Mouse (Mus musculus): Measurements from ENCODE around the gene Mdm2. TPM values are rescaled to one million over a fixed set of nuclear protein-coding genes. Genes with fewer than 3 reads are reported as not detected.

Mdm2 gene
- polyA plus RNA-seq, 1 experiment from 2014 or later = 67.5 TPM

- Histone ChIP-seq H3K27ac (no peak overlapping the region), H3K9ac (replicated peaks) (no peak overlapping the region), H3K36me3 (peaks cover 84% of the 10 kb centered on the region), H3K9me3 (no peaks in the 10 kb centered on the region), H3K4me3 (replicated peaks) (no peak overlapping the region), H3K4me1 (replicated peaks) (no peaks in the 10 kb centered on the region), H3K27me3 (no peaks in the 10 kb centered on the region), H3K4me2 (replicated peaks) (no peak overlapping the region)
- WGBS = 96% methylated on average over 8 of the region's 8 CpGs
- no peak for ATAC-seq
Observed at GRCm38 (mm10) chr10:117753711-117754608, 43.4 kb upstream of the Mdm2 start.

GRCm38 (mm10) chr10:117752851-117753647 lies 42.5 kb upstream of the Mdm2 start:
- H3K36me3 ChIP-seq = peaks cover 80% of the 10 kb centered on the region
- ATAC-seq = no peak
- H3K9ac ChIP-seq (replicated peaks) = no peak overlapping the region
- H3K4me3 ChIP-seq (replicated peaks) = no peak overlapping the region
- H3K4me1 ChIP-seq (replicated peaks) = no peaks in the 10 kb centered on the region
- no peak overlapping the region for H3K4me2 ChIP-seq (replicated peaks)
- H3K9me3 ChIP-seq = no peaks in the 10 kb centered on the region
- no peak overlapping the region for H3K27ac ChIP-seq
- H3K27me3 ChIP-seq = no peaks in the 10 kb centered on the region
- 98% methylated on average over 5 of the region's 5 CpGs for WGBS

DNA sequence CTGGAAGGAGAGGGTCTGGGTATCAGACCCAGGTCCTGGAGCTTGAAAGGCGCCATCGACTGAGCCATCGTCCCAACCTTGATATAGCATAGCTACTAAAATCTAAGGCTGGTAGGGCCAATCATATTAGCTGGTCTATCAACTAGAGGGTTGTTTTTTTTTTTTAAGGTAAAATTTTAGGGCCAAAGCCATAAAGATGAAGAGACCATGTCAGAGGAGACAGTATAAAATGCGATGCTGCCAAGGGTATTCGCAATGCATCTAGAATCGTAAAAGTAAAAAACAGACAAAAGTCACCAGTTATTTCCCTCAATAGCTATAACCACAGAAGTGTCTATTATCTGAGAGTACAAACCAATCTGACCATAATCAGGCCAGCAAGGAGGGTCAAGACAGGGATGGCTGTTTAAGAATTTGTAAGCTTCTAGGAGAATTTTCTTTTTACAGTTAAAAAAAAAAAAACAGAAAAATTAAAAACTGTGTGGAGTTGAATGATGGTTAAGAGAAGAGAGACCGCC lies 41.8 kb upstream of the Mdm2 start:
- H3K4me2 ChIP-seq (replicated peaks) = no peak overlapping the region
- H3K27ac ChIP-seq = no peak overlapping the region
- H3K4me1 ChIP-seq (replicated peaks) = no peaks in the 10 kb centered on the region
- no peak overlapping the region for H3K4me3 ChIP-seq (replicated peaks)
- peaks cover 73% of the 10 kb centered on the region for H3K36me3 ChIP-seq
- no peaks in the 10 kb centered on the region for H3K9me3 ChIP-seq
- no peaks in the 10 kb centered on the region for H3K27me3 ChIP-seq
- no peak overlapping the region for H3K9ac ChIP-seq (replicated peaks)
- 96% methylated on average over 7 of the region's 7 CpGs for WGBS
- ATAC-seq = no peak

DNA sequence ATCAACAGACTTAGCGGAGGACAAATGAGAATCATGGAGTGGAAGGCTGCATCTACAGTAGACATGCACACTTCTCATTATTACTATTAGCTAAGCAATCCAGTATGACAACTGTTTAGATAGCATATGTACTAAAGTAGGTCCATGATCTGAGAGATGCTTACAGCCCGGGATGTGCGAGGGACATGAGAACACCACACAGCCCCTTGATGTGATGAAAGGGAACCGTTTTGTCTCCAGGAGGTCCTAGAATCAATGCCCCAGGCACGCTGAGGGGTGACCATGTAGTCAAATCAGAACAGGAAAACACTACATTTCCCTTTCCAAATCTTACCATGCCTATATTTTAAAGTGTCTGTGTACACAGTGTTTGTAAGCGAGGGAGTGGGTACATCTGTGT lies 41.2 kb upstream of the Mdm2 start:
- Histone ChIP-seq H3K36me3 (peaks cover 67% of the 10 kb centered on the region), H3K27me3 (no peaks in the 10 kb centered on the region), H3K9ac (replicated peaks) (no peak overlapping the region), H3K4me1 (replicated peaks) (no peaks in the 10 kb centered on the region), H3K9me3 (no peaks in the 10 kb centered on the region), H3K4me3 (replicated peaks) (no peak overlapping the region), H3K4me2 (replicated peaks) (no peak overlapping the region), H3K27ac (no peak overlapping the region)
- no peak for ATAC-seq
- 98% methylated on average over 6 of the region's 6 CpGs for WGBS

DNA sequence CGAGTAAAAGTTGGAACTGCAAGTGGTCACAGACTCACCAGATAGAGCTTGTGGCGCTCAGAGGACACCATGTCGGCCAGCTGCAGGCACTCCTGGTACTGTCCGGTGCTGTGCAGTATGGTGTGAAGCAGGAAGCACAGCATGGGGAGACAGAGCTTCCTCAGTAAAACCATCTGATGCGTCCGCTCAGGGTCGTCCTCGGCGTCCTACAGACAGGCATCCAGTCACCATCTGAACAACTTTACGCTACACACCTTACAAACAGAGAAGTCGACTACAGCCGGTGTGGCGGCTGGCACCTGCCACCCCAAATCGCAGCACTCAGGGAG lies 40.7 kb upstream of the Mdm2 start:
- ATAC-seq = no peak
- Histone ChIP-seq H3K4me1 (replicated peaks) (no peaks in the 10 kb centered on the region), H3K36me3 (peaks cover 62% of the 10 kb centered on the region), H3K9me3 (no peaks in the 10 kb centered on the region), H3K9ac (replicated peaks) (no peak overlapping the region), H3K4me2 (replicated peaks) (no peak overlapping the region), H3K4me3 (replicated peaks) (no peak overlapping the region), H3K27ac (no peak overlapping the region), H3K27me3 (no peaks in the 10 kb centered on the region)
- 96% methylated on average over 14 of the region's 14 CpGs for WGBS

- Histone ChIP-seq H3K36me3 (peaks cover 56% of the 10 kb centered on the region), H3K9me3 (no peaks in the 10 kb centered on the region), H3K4me2 (replicated peaks) (no peak overlapping the region), H3K4me3 (replicated peaks) (no peak overlapping the region), H3K27ac (no peak overlapping the region), H3K9ac (replicated peaks) (no peak overlapping the region), H3K4me1 (replicated peaks) (no peaks in the 10 kb centered on the region), H3K27me3 (no peaks in the 10 kb centered on the region)
- WGBS = 96% methylated on average over 5 of the region's 5 CpGs
- no peak for ATAC-seq
Observed at GRCm38 (mm10) chr10:117750529-117751281, 40.1 kb upstream of the Mdm2 start.

- Histone ChIP-seq H3K4me1 (replicated peaks) (peaks cover 5% of the 10 kb centered on the region), H3K27ac (no peak overlapping the region), H3K9ac (replicated peaks) (no peak overlapping the region), H3K4me2 (replicated peaks) (no peak overlapping the region), H3K27me3 (no peaks in the 10 kb centered on the region), H3K4me3 (replicated peaks) (no peak overlapping the region), H3K36me3 (peaks cover 48% of the 10 kb centered on the region), H3K9me3 (no peaks in the 10 kb centered on the region)
- 92% methylated on average over 14 of the region's 14 CpGs for WGBS
- ATAC-seq = no peak
Observed at GRCm38 (mm10) chr10:117749787-117750343, 39.3 kb upstream of the Mdm2 start.

DNA sequence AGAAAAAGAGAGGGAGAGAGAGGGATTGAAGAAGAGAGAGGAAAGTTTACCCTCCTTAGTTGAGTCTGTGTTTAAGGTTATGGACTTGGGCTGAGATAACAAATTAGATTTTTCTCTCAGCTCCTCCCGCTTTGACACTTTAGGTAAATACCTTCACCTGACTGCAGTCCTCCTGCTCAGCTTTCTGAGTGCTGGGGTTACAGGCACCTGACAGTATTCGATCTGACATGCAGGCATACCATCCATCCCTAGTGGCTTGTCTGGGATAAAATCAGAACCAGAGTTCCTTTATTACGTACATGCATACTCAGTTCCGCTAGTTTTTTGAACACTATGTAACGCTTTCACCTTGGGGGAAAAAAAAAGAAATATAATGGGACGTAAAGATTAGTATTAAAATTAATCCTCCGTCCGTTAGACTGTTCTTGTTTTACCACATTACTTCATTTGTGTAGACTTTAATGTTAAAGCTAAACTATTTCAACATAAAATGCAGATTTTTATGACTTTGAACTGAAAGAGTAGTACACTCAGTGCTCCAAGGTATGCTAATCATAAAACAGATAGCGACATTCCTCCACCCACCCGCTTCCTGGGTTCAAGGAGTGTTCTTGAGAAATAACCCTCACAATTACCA lies 38.6 kb upstream of the Mdm2 start:
- H3K9me3 ChIP-seq = no peaks in the 10 kb centered on the region
- no peaks in the 10 kb centered on the region for H3K27me3 ChIP-seq
- H3K4me3 ChIP-seq (replicated peaks) = no peak overlapping the region
- H3K36me3 ChIP-seq = peaks cover 42% of the 10 kb centered on the region
- no peak overlapping the region for H3K27ac ChIP-seq
- 97% methylated on average over 10 of the region's 10 CpGs for WGBS
- no peak overlapping the region for H3K4me2 ChIP-seq (replicated peaks)
- no peak for ATAC-seq
- peaks cover 12% of the 10 kb centered on the region for H3K4me1 ChIP-seq (replicated peaks)
- no peak overlapping the region for H3K9ac ChIP-seq (replicated peaks)

DNA sequence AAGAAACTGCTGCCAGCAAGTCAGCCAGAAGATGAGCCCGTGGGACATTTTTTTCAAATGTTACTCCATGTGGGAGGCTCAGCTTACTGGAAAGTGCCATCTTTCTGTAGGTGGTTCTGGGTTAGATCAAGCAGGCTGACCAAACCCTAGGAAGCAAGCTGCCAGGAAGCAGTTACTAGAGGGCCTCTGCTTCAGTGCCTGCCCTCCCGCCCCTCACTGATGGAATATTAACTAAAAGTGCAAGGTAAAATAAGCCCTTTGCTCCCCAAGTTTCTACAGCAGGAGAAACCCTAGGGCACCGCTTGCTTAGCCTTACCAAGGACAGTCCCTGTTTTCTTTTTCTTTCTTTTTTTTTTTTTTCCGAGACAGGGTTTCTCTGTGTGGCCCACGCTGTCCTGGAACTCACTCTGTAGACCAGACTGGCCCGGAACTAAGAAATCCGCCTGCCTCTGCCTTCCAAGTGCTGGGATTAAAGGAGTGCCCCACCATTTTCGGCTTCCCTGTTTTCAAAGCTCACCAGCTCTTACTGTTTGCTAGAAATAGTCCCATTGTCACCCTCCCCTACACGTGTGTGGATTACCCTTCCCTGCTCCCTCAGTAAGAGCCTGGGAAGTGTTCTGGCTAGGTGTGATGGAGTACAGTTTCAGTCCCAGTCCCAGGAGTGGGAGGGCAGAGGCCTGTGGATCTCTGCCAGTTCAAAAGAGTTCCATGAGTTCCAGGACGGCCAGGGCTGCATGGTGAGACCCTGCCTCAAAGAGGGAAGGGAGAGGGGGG lies 37.9 kb upstream of the Mdm2 start:
- Histone ChIP-seq H3K4me2 (replicated peaks) (no peak overlapping the region), H3K4me3 (replicated peaks) (no peak overlapping the region), H3K36me3 (peaks cover 42% of the 10 kb centered on the region), H3K4me1 (replicated peaks) (peaks cover 19% of the 10 kb centered on the region), H3K9me3 (no peaks in the 10 kb centered on the region), H3K27ac (no peak overlapping the region), H3K27me3 (no peaks in the 10 kb centered on the region), H3K9ac (replicated peaks) (no peak overlapping the region)
- ATAC-seq = no peak
- WGBS = 91% methylated on average over 10 of the region's 10 CpGs

GRCm38 (mm10) chr10:117747711-117748110 lies 37.2 kb upstream of the Mdm2 start:
- ATAC-seq = no peak
- Histone ChIP-seq H3K4me2 (replicated peaks) (no peak overlapping the region), H3K9me3 (no peaks in the 10 kb centered on the region), H3K27me3 (no peaks in the 10 kb centered on the region), H3K4me1 (replicated peaks) (peaks cover 22% of the 10 kb centered on the region), H3K9ac (replicated peaks) (no peak overlapping the region), H3K36me3 (peaks cover 37% of the 10 kb centered on the region), H3K4me3 (replicated peaks) (no peak overlapping the region), H3K27ac (no peak overlapping the region)
- WGBS = 96% methylated on average over 7 of the region's 7 CpGs
